Mouse (Mus musculus): ENCODE data around the gene Gfpt2. TPM values are rescaled to one million over a fixed set of nuclear protein-coding genes. Genes with fewer than 3 reads are reported as not detected.

Gene Gfpt2
- polyA plus RNA-seq, 1 experiment: 4.4 TPM

GRCm38 (mm10) chr11:49768781-49769180, 25.2 kb upstream of the Gfpt2 start:
- no peaks in the 10 kb centered on the region for H3K36me3 ChIP-seq (ENCODE audit: control insufficient read depth, insufficient read depth, low read length)
- no peak overlapping the region for H3K4me3 ChIP-seq (ENCODE audit: control insufficient read depth, insufficient read depth, low read length)
- peaks cover 21% of the 10 kb centered on the region for H3K4me1 ChIP-seq (replicated peaks; ENCODE audit: control insufficient read depth, insufficient read depth, low read length)
- no peaks in the 10 kb centered on the region for H3K27me3 ChIP-seq (ENCODE audit: control insufficient read depth, insufficient read depth, low read length)
- H3K27ac ChIP-seq (ENCODE audit: control insufficient read depth, insufficient read depth, low read length): no peak overlapping the region
- 91% methylated on average over 5 of the region's 5 CpGs for WGBS
- TF ChIP-seq POLR2A (IDR thresholded peaks at IDR 0.05; ENCODE audit: control insufficient read depth, extremely low read depth, insufficient read depth, low read length, poor library complexity): no peak
- TF ChIP-seq CTCF (IDR thresholded peaks at IDR 0.05; ENCODE audit: borderline replicate concordance, control insufficient read depth, extremely low read depth, insufficient read depth, low read length, poor library complexity): no peak
- no peak for DNase-seq

DNA sequence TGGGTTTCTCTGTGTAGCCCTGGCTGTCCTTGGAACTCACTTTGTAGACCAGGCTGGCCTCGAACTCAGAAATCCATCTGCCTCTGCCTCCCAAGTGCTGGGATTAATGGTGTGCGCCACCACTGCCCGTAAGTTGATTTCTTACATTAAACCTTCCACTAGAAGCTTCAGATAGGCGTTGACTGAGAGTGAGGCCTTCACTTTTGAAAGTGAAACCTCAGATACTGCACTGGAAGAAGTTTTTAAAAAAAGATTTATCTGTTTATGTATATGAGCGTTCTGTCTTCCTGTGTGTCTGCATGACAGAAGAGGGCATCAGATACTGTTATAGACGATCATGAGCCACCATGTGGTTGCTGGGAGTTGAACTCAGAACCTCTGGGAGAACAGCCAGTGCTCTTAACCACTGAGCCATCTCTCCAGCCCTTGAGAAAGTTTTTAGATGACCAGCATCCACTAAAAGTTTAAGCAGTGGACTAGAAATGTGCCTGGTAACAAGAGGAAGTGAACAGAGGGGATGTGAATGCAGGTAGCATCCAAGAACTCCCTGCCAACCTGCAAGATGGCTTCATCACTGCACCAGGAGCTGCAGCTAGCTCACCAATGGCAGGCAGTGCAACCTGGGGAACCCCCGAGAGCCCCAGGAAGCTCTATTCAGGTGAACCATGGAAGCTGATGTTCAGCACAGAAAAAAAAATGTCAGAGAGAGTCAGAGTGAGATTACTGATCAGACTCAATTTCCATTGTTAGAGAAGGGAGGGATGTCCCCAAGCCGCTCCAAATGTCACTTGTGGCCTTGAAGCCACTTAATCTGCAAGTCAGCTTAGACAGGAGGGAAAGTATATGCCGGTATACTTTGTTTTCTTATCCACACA, 23.1 kb upstream of the Gfpt2 start:
- H3K27me3 ChIP-seq (ENCODE audit: control insufficient read depth, insufficient read depth, low read length): no peaks in the 10 kb centered on the region
- H3K4me3 ChIP-seq (ENCODE audit: control insufficient read depth, insufficient read depth, low read length): no peak overlapping the region
- no peaks in the 10 kb centered on the region for H3K36me3 ChIP-seq (ENCODE audit: control insufficient read depth, insufficient read depth, low read length)
- DNase-seq: no peak
- no peak for TF ChIP-seq CTCF (IDR thresholded peaks at IDR 0.05; ENCODE audit: borderline replicate concordance, control insufficient read depth, extremely low read depth, insufficient read depth, low read length, poor library complexity)
- no peak for TF ChIP-seq POLR2A (IDR thresholded peaks at IDR 0.05; ENCODE audit: control insufficient read depth, extremely low read depth, insufficient read depth, low read length, poor library complexity)
- WGBS: 72% methylated on average over 9 of the region's 9 CpGs
- peaks cover 6% of the 10 kb centered on the region; the same call in 1 of the 2 replicates for H3K4me1 ChIP-seq (replicated peaks; ENCODE audit: control insufficient read depth, insufficient read depth, low read length)
- H3K27ac ChIP-seq (ENCODE audit: control insufficient read depth, insufficient read depth, low read length): no peak overlapping the region

GRCm38 (mm10) chr11:49772251-49772650, 21.7 kb upstream of the Gfpt2 start:
- no peak overlapping the region for H3K4me3 ChIP-seq (ENCODE audit: control insufficient read depth, insufficient read depth, low read length)
- no peak for TF ChIP-seq POLR2A (IDR thresholded peaks at IDR 0.05; ENCODE audit: control insufficient read depth, extremely low read depth, insufficient read depth, low read length, poor library complexity)
- no peak for TF ChIP-seq CTCF (IDR thresholded peaks at IDR 0.05; ENCODE audit: borderline replicate concordance, control insufficient read depth, extremely low read depth, insufficient read depth, low read length, poor library complexity)
- H3K36me3 ChIP-seq (ENCODE audit: control insufficient read depth, insufficient read depth, low read length): no peaks in the 10 kb centered on the region
- H3K4me1 ChIP-seq (replicated peaks; ENCODE audit: control insufficient read depth, insufficient read depth, low read length): no peaks in the 10 kb centered on the region; the same call in 1 of the 2 replicates
- H3K27ac ChIP-seq (ENCODE audit: control insufficient read depth, insufficient read depth, low read length): no peak overlapping the region
- 24% methylated on average over 5 of the region's 5 CpGs for WGBS
- DNase-seq: peak; percentile 44
- H3K27me3 ChIP-seq (ENCODE audit: control insufficient read depth, insufficient read depth, low read length): no peaks in the 10 kb centered on the region

DNA sequence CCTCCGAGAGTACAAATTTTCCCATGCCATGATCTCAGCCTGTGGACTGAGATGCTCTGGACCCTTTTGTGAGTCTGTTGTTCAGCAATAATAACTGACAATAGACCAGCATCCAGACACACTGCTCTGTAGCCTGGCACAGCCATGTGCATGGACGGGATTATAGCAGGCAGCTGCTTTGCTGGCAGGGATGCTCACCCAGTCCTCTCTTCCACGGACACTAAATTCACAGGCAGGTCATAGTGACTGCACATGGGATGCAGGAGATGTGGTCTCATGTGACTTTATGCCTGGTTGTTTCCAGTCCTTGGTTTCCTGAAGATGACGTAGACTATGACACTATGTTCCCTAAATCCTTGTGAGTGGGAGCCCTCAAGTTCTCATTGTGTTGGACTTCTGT, 19.1 kb upstream of the Gfpt2 start:
- TF ChIP-seq POLR2A (IDR thresholded peaks at IDR 0.05; ENCODE audit: control insufficient read depth, extremely low read depth, insufficient read depth, low read length, poor library complexity) (no peak), CTCF (IDR thresholded peaks at IDR 0.05; ENCODE audit: borderline replicate concordance, control insufficient read depth, extremely low read depth, insufficient read depth, low read length, poor library complexity) (no peak)
- no peak overlapping the region for H3K27ac ChIP-seq (ENCODE audit: control insufficient read depth, insufficient read depth, low read length)
- WGBS: 98% methylated on average over 4 of the region's 4 CpGs
- no peaks in the 10 kb centered on the region for H3K36me3 ChIP-seq (ENCODE audit: control insufficient read depth, insufficient read depth, low read length)
- H3K4me3 ChIP-seq (ENCODE audit: control insufficient read depth, insufficient read depth, low read length): no peak overlapping the region
- no peak for DNase-seq
- no peaks in the 10 kb centered on the region for H3K27me3 ChIP-seq (ENCODE audit: control insufficient read depth, insufficient read depth, low read length)
- H3K4me1 ChIP-seq (replicated peaks; ENCODE audit: control insufficient read depth, insufficient read depth, low read length): no peaks in the 10 kb centered on the region; the same call in 1 of the 2 replicates

- H3K36me3 ChIP-seq (ENCODE audit: control insufficient read depth, insufficient read depth, low read length): no peaks in the 10 kb centered on the region
- no peak for TF ChIP-seq CTCF (IDR thresholded peaks at IDR 0.05; ENCODE audit: borderline replicate concordance, control insufficient read depth, extremely low read depth, insufficient read depth, low read length, poor library complexity)
- no peak for TF ChIP-seq POLR2A (IDR thresholded peaks at IDR 0.05; ENCODE audit: control insufficient read depth, extremely low read depth, insufficient read depth, low read length, poor library complexity)
Measured at GRCm38 (mm10) chr11:49778844-49779243, 15.1 kb upstream of the Gfpt2 start.

GRCm38 (mm10) chr11:49780161-49780817, 13.7 kb upstream of the Gfpt2 start:
- 91% methylated on average over 4 of the region's 4 CpGs for WGBS
- Histone ChIP-seq H3K36me3 (ENCODE audit: control insufficient read depth, insufficient read depth, low read length) (no peaks in the 10 kb centered on the region), H3K27me3 (ENCODE audit: control insufficient read depth, insufficient read depth, low read length) (no peaks in the 10 kb centered on the region), H3K4me1 (replicated peaks; ENCODE audit: control insufficient read depth, insufficient read depth, low read length) (no peaks in the 10 kb centered on the region), H3K4me3 (ENCODE audit: control insufficient read depth, insufficient read depth, low read length) (no peak overlapping the region), H3K27ac (ENCODE audit: control insufficient read depth, insufficient read depth, low read length) (no peak overlapping the region)
- no peak for TF ChIP-seq POLR2A (IDR thresholded peaks at IDR 0.05; ENCODE audit: control insufficient read depth, extremely low read depth, insufficient read depth, low read length, poor library complexity)
- TF ChIP-seq CTCF (IDR thresholded peaks at IDR 0.05; ENCODE audit: borderline replicate concordance, control insufficient read depth, extremely low read depth, insufficient read depth, low read length, poor library complexity): no peak
- DNase-seq: no peak

More at GRCm38 (mm10) chr11:49778844-49779243, 15.1 kb upstream of the Gfpt2 start:
- DNase-seq: no peak
- WGBS: 92% methylated on average over 6 of the region's 6 CpGs
- H3K27me3 ChIP-seq (ENCODE audit: control insufficient read depth, insufficient read depth, low read length): no peaks in the 10 kb centered on the region
- no peak overlapping the region for H3K4me3 ChIP-seq (ENCODE audit: control insufficient read depth, insufficient read depth, low read length)
- no peaks in the 10 kb centered on the region for H3K4me1 ChIP-seq (replicated peaks; ENCODE audit: control insufficient read depth, insufficient read depth, low read length)
- H3K27ac ChIP-seq (ENCODE audit: control insufficient read depth, insufficient read depth, low read length): no peak overlapping the region
